ENCODE assay signal across 11 mouse cellular contexts in genomic region chr15:79792455-79792854, GRCm38 (mm10). TPM values are rescaled to one million over a fixed set of nuclear protein-coding genes. Genes with fewer than 3 reads are reported as not detected.
A peak's percentile ranks its signal among the peaks of the same experiment; 100 is the strongest.
DNase-seq lines count a peak whose midpoint lies in the region; ATAC-seq and TF ChIP-seq lines count a peak whose summit lies in the region.
"Had no signal": no experiment of that assay in that cellular context is flagged by ENCODE, and none has a peak within 500 bp of the region (broad histone marks: within the 10 kb centered on the region; RNA-seq: fewer than 3 reads in every experiment).

No protein-coding gene starts in this region.

- no peak overlapping the region for H3K27ac ChIP-seq in kidney, embryonic 14.5 days (ENCODE audit: low read depth, low read length)
- no peak overlapping the region for H3K27ac ChIP-seq in hindbrain, postnatal 0 days
- H3K27ac ChIP-seq: liver, embryonic 15.5 days had no signal

- H3K4me3 ChIP-seq in kidney, embryonic 14.5 days (ENCODE audit: low read length): no peak overlapping the region
- peak overlapping the region; percentile 74 for H3K4me3 ChIP-seq in E14TG2a.4 (replicated peaks; ENCODE audit: low read length)
- H3K4me3 ChIP-seq in hindbrain, postnatal 0 days (ENCODE audit: low read length): no peak overlapping the region
- H3K4me3 ChIP-seq: liver, embryonic 15.5 days had no signal

- peak; percentile 13; the same call in 1 of the 2 replicates for ATAC-seq in kidney, embryonic 14.5 days (ENCODE audit: low FRiP score, low TSS enrichment)
- peak; percentile 24; the same call in 1 of the 2 replicates for ATAC-seq in hindbrain, postnatal 0 days

- H3K4me2 ChIP-seq in kidney, embryonic 14.5 days (replicated peaks; ENCODE audit: low read depth, low read length): no peak overlapping the region
- no peak overlapping the region for H3K4me2 ChIP-seq in hindbrain, postnatal 0 days (ENCODE audit: low read depth, low read length)
- H3K4me2 ChIP-seq: liver, embryonic 15.5 days had no signal

- no peaks in the 10 kb centered on the region for H3K36me3 ChIP-seq in kidney, embryonic 14.5 days (ENCODE audit: control insufficient read depth, insufficient read depth, low read length)
- H3K36me3 ChIP-seq in E14TG2a.4 (ENCODE audit: insufficient read depth, low read length): no peaks in the 10 kb centered on the region
- no peaks in the 10 kb centered on the region for H3K36me3 ChIP-seq in hindbrain, postnatal 0 days (ENCODE audit: insufficient read depth, low read length)
- H3K36me3 ChIP-seq: liver, embryonic 15.5 days had no signal

- 20% methylated on average over 19 of the region's 19 CpGs for WGBS in kidney, embryonic 14.5 days
- WGBS in hindbrain, postnatal 0 days: 26% methylated on average over 19 of the region's 19 CpGs

- no peak for DNase-seq in kidney, postnatal 14 days
- DNase-seq in ZHBTc4 (ENCODE audit: low read depth, low spot score): peak; percentile 95
- no peak for DNase-seq in hindbrain, postnatal 0 days (ENCODE audit: low spot score)
- DNase-seq in frontal cortex, postnatal 36 days (ENCODE audit: low spot score in 2 of 2): no peak
- no peak for DNase-seq in thymus, postnatal 14 days
- DNase-seq in layer of hippocampus, adult 8-10 months (ENCODE audit: low spot score in 2 of 2): no peak
- DNase-seq: gastrocnemius, postnatal 10 days had no signal

- H3K27me3 ChIP-seq in kidney, embryonic 14.5 days (ENCODE audit: control insufficient read depth, insufficient read depth, low read length): no peaks in the 10 kb centered on the region
- H3K27me3 ChIP-seq in E14TG2a.4 (ENCODE audit: insufficient read depth, low read length): peaks cover 41% of the 10 kb centered on the region
- no peaks in the 10 kb centered on the region for H3K27me3 ChIP-seq in hindbrain, postnatal 0 days (ENCODE audit: insufficient read depth, low read length)

- no peaks in the 10 kb centered on the region for H3K4me1 ChIP-seq in kidney, embryonic 14.5 days (ENCODE audit: control insufficient read depth, insufficient read depth, low read length)
- H3K4me1 ChIP-seq in E14TG2a.4 (replicated peaks; ENCODE audit: low read depth, low read length): peaks cover 40% of the 10 kb centered on the region
- no peaks in the 10 kb centered on the region for H3K4me1 ChIP-seq in hindbrain, postnatal 0 days (ENCODE audit: insufficient read depth, low read length)
- H3K4me1 ChIP-seq: liver, embryonic 15.5 days had no signal

- H3K9ac ChIP-seq in kidney, embryonic 14.5 days (ENCODE audit: low read depth, low read length): no peak overlapping the region
- H3K9ac ChIP-seq in hindbrain, postnatal 0 days (replicated peaks; ENCODE audit: low read length): no peak overlapping the region
- H3K9ac ChIP-seq: liver, embryonic 15.5 days had no signal

- no peaks in the 10 kb centered on the region for H3K9me3 ChIP-seq in kidney, embryonic 14.5 days (ENCODE audit: control insufficient read depth, low read length)
- no peaks in the 10 kb centered on the region for H3K9me3 ChIP-seq in E14TG2a.4 (ENCODE audit: low read length)
- no peaks in the 10 kb centered on the region for H3K9me3 ChIP-seq in hindbrain, postnatal 0 days (ENCODE audit: low read length)
- H3K9me3 ChIP-seq: liver, embryonic 15.5 days had no signal

- TF ChIP-seq CTCF in E14TG2a.4 (conservative IDR thresholded peaks at IDR 0.05; ENCODE audit: low read length): no peak
- TF ChIP-seq CTCF in hindbrain, postnatal 0 days (IDR thresholded peaks at IDR 0.05; ENCODE audit: low read depth): no peak

RNA-seq across cellular contexts. Expression of gene Nptxr, which starts 12.1 kb away (rescaled TPM):
- polyA plus RNA-seq in kidney, embryonic 14.5 days (2014; fragmentation: Nextera tagmentation; extraction: Ambion mirVana): 0.50 and 1.8 TPM in 2 replicates
- total RNA-seq in hindbrain, postnatal 0 days (2014; rRNA removed): 226 and 245 TPM in 2 replicates
- polyA plus RNA-seq in hindbrain, postnatal 0 days (2015; fragmentation: Nextera tagmentation; extraction: Ambion mirVana): 59.9 and 68.5 TPM in 2 replicates
- total RNA-seq in layer of hippocampus, adult 8-10 months (2022): 100 to 1,000 TPM; 637 to 711 (median 646) TPM

RNA-seq across cellular contexts. Expression of gene Dnal4, which starts 14.8 kb away (rescaled TPM):
- polyA plus RNA-seq in kidney, embryonic 14.5 days (2014; fragmentation: Nextera tagmentation; extraction: Ambion mirVana): 60.1 and 61.6 TPM in 2 replicates
- 42.7 and 50.3 TPM in 2 replicates for total RNA-seq in hindbrain, postnatal 0 days (2014; rRNA removed)
- 54.0 and 56.7 TPM in 2 replicates for polyA plus RNA-seq in hindbrain, postnatal 0 days (2015; fragmentation: Nextera tagmentation; extraction: Ambion mirVana)
- total RNA-seq in layer of hippocampus, adult 8-10 months (2022): 10 to 100 TPM; 45.6 to 58.6 (median 54.5) TPM

RNA-seq across cellular contexts. Expression of gene Npcd, which starts 41.6 kb away (rescaled TPM):
- polyA plus RNA-seq in kidney, embryonic 14.5 days (2014; fragmentation: Nextera tagmentation; extraction: Ambion mirVana): 0.22 TPM in 1 of 2 replicates, not detected in the other
- 5.4 and 12.6 TPM in 2 replicates for total RNA-seq in hindbrain, postnatal 0 days (2014; rRNA removed)
- polyA plus RNA-seq in hindbrain, postnatal 0 days (2015; fragmentation: Nextera tagmentation; extraction: Ambion mirVana): 2.4 and 2.7 TPM in 2 replicates
- 10 to 100 TPM in 2 of 4 experiments, 1 to 10 TPM in 2; 2.8 to 19.9 (median 12.1) TPM for total RNA-seq in layer of hippocampus, adult 8-10 months (2022)
- polyA plus RNA-seq: kidney, embryonic 16.5 days; liver, embryonic 15.5 days had no signal

RNA-seq across cellular contexts. Expression of gene Cbx6, which starts 42.0 kb away (rescaled TPM):
- polyA plus RNA-seq in kidney, embryonic 14.5 days (2014; fragmentation: Nextera tagmentation; extraction: Ambion mirVana): 22.4 and 28.6 TPM in 2 replicates
- total RNA-seq in hindbrain, postnatal 0 days (2014; rRNA removed): 92.4 and 107 TPM in 2 replicates
- 51.6 and 56.6 TPM in 2 replicates for polyA plus RNA-seq in hindbrain, postnatal 0 days (2015; fragmentation: Nextera tagmentation; extraction: Ambion mirVana)
- 100 to 1,000 TPM; 261 to 307 (median 292) TPM for total RNA-seq in layer of hippocampus, adult 8-10 months (2022)

RNA-seq across cellular contexts. Expression of gene Sun2, which starts 50.1 kb away (rescaled TPM):
- polyA plus RNA-seq in kidney, embryonic 14.5 days (2014; fragmentation: Nextera tagmentation; extraction: Ambion mirVana): 5.1 and 6.9 TPM in 2 replicates
- total RNA-seq in hindbrain, postnatal 0 days (2014; rRNA removed): 43.6 and 45.4 TPM in 2 replicates
- polyA plus RNA-seq in hindbrain, postnatal 0 days (2015; fragmentation: Nextera tagmentation; extraction: Ambion mirVana): 4.5 and 5.5 TPM in 2 replicates
- 10 to 100 TPM; 29.4 to 44.7 (median 37.0) TPM for total RNA-seq in layer of hippocampus, adult 8-10 months (2022)
